Mouse (Mus musculus): ENCODE data around the gene Foxp1.

DNA sequence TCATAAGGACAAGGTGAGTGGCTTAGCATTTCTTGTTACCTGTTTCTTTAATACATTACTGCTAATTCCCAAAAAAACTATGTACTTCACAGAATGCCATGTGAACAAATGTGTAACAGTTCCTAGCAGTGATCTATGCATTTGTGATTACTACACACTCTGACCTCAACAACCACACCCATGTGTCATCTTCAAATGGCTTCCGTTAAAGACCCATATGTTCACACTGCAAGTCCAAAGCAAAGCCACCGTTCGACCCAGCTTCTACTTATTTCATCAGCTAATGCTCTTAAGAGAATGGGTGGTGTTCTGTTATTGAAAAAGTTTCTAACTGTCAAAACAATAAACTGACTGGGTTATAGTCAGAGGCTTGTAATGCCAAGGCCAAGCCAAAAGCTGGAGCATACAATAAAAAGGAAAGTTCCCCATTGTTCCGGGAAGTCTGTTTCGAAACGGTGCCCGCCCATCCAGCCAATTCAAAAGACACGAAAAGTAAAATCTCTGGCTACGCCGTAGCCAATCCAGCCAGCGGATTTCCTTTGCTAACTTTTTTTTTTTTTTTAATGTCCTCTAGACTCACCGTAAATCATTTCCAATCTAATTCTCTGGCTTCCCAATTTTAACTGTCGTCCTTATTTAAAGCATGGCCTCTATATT lies 187.2 kb downstream of the Foxp1 start:
- TF ChIP-seq CTCF (IDR thresholded peaks at IDR 0.05; ENCODE audit: borderline replicate concordance, control insufficient read depth, extremely low read depth, insufficient read depth, low read length, poor library complexity): no peak
- TF ChIP-seq POLR2A (IDR thresholded peaks at IDR 0.05; ENCODE audit: control insufficient read depth, extremely low read depth, insufficient read depth, low read length, poor library complexity): no peak
